Mouse (Mus musculus) spleen, embryonic (tissue): ENCODE data around the gene Rnf214.

Source experiments
- CTCF ChIA-PET: fragments of 350-600 bp; sonication (Branson Sonifier 250); formaldehyde crosslinking; loops from one replicate; lab custom pipeline; 2022; lab: Charles Lee

The Rnf214 gene

DNA sequence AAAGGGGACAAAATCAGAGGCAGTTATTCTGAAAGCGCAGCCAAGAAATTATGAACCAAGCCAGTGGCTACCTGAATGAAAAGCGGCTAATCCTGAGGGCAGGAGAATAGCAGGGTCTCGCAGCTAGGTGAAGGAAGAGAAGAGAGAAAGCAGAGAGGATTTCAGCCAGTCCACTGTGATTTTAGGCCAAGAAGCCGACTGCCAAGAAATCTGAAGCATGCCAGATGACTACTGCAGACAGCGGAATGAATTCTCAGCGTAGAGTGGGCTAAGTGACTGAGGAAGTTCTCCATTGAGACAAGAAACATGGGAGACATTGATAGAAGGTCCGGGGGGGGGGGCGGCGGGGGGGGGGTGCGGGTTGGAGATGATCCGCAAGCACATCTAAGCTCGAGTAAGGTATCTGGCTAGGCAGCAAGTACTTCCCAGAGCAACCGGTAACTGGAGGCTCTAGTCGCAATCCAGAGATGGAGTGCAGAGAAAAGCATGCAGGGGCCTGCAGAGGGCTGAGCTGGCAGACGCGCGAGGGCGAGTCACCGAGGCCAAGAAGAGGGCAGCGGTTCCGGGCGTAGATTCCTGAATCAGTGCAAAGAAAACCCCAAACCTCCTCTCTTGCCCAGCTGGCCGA is 78.9 kb downstream of the Rnf214 start:
- CTCF ChIA-PET: no interaction called here

DNA sequence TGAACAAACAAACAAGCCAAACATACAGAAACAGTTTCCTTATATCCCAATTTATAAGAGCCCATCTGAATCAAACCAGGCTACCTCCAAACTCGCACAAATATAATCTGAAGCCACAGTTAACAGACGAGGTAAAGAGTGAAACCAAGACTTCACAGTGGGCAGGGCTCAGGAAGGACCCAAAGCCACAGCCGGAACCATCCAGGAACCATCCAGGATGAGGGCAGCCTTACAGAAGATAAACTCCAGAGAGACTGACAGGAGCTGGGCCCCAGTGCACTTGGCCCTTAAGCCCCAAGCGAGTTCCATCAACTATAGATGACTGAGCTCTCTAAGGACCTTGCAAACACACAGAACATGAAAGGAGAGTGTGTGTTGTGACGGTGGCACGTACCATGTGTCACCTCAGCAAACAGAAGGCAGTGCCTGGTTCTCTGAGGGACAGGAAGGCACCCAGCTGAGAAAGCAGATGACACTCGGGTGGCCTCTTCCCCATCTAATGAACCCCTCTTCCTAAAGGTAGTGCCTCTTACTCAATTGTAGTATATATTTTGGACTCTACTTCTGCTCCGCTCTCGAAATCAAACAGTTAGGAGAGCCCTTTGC is 88.2 kb downstream of the Rnf214 start:
- CTCF ChIA-PET: interaction anchor here (0.5 kb wide), 1 partner anchor 597 kb away, joined by 3 read pairs; no protein-coding TSS in a partner anchor

DNA sequence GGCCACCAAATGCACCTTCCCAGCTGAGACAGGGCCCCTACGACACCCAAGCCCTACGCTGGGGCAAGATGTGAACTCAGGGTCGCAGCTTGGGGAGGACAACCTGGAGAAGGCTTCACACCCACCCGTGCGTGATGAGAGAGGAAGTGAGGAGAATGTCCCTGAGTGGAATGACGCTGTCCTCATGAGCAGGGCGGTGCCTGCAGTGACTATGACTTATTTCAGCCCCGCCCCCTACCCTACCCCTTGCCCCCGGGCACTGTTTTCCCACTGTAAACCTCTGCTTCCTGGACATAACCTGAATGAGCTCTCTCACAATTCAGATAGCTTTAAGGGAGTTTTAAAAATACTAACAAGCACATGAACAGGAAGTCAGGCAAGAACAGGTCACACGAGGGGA is 91.2 kb downstream of the Rnf214 start:
- CTCF ChIA-PET: no interaction called here

DNA sequence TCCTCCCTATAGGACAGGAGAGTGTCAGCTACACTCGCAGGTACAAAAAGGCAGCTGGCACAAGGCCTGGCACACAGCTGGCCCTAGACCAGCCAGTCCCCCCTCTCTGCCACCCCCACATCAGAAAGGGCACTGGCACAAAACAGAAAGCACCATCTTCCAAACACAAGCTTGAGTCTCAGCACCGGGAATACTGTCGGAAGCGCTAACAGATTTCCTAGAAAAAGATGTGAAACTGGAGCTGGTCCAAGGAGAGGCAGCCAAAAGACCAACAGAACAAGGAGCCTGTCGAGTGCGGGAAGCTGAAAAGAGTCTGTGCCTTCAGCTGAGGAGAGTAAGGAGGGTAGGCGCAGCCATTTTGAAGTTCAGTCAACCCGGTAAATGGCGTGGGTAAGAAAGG is 91.6 kb downstream of the Rnf214 start:
- CTCF ChIA-PET: no interaction called here
